Mouse (Mus musculus): ENCODE data around the gene Lin7b.

Gene Lin7b

DNA sequence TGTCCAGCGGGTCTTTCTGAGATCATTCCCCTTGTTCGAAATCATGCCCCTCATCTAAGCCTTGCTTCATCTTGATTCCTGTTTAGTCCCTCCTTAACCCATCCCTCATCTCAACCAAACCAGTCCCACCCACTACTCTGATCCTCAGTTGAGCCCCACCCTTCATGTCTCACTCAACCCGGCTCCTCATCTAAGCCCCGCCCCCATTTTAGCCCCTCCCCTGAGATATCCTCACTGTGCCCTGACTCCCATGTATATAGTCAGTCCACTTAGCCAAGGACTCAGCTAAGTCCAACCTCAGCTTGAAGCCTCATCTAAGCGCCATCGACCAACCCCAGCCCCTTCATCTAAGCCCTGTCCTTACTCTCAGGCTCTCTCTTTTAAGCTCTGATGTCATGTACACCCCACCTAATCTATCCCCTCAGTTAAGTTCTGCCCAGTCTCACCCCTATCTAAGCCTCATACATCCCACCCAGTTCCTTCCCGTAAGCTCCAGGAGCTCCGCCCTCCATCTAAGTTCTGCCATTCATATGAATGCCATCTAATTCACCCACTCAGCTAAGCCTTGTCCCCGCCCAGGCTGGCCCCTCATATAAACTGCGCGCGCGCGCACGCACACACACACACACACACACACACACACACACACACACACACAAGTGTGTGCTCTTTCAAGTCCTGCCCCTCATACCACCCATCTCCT is 14.9 kb downstream of the Lin7b start:
- no peak for DNase-seq (ENCODE audit: extremely low read depth, low read depth, low spot score)

DNA sequence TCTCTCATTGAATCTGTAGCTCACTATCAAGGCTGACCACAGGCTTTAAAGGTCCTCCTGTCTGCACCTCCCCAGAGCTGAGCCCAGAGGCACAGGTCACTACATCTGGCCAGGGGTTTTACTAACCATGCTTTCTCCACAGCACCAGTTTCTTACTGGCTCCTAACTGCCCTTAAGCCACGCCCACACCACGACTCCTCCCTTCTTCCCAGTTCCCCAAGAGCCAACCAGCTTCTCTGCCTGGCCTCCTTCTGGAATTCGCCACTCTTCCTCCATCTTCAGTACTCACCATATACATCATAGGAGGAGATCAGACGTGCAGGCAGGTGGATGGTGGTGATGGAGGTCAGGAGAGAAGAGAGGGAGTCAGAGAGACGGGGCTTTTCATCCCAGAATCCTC is 17.3 kb downstream of the Lin7b start:
- no peak for DNase-seq (ENCODE audit: extremely low read depth, low read depth, low spot score)

DNA sequence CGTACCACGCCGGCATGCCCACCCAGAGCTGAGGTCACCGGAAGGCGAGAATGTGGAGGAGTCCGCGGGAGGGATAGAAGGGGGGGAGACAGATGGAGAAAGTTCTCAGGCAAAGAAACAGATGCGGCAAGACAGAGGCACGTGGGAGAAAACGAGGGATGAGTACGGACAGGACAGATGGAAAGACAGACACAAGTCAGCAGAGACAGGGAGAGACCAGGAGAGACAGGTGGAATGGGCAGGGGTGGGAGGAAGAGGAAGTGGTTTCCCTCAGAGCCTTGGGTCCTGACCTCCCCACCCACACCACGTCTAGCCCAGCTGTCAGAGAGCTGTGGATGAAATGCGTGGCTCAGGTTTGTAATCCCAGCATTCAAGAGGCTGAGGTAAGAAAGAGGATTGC is 23.5 kb downstream of the Lin7b start:
- no peak for DNase-seq (ENCODE audit: extremely low read depth, low read depth, low spot score)

DNA sequence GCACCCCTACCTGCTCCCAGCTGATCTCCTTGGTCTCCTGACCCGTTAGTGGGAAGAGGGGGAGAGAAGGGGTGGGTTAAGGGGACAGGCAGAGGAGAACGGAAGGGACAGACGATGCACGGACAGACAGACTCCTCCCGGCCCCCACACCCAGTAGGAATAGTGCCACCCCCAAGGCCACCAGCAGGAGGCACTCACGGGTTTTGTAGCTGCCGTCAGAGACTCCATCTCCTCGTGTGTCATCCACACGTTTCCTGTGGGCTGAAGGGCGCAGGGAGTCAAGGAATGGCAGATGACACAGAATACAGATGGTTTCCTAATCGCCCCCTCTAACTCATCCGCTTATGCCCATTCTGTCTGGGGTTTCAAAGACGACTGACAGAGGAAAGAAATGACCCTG is 26.8 kb downstream of the Lin7b start:
- no peak for DNase-seq (ENCODE audit: extremely low read depth, low read depth, low spot score)

DNA sequence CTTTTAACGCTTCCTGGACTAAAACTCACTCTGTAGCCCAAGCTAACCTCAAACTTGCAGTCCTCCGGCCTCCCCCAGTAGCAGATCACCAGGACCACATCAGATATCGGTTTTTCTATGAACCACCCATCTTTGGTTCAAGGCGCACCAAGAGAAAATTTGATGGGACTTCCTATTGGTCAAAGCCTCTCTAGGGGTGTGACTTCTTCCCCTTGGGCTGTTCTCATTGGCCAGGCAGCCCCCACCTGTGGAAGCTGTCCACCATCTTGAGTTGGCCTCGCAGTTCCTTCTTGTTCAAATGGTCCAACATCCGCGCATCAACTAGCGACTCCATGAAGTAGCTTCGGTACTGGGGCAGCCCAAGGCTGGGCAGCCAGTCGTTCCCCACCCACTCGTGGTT is 28.3 kb downstream of the Lin7b start:
- no peak for DNase-seq (ENCODE audit: extremely low read depth, low read depth, low spot score)

DNA sequence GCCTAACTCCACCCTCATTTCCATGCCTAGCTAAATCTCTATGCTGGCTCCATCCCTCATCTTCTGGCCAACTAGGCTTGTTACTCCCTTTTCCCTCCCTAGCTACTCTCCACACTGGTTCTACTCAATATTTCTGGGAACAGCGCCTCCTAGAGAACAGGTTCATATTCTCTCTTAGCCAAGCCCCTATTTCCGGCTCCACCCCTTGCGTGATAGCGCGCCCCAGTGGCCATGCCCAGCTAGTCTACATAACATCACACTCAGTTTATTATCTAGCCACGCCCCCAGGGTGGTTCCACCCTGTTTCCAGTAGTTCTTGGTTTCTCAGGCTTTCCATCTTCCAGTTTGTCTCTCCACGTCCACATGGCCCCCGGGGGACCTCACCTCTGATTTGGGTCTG is 29.1 kb downstream of the Lin7b start:
- DNase-seq (ENCODE audit: extremely low read depth, low read depth, low spot score) = no peak

DNA sequence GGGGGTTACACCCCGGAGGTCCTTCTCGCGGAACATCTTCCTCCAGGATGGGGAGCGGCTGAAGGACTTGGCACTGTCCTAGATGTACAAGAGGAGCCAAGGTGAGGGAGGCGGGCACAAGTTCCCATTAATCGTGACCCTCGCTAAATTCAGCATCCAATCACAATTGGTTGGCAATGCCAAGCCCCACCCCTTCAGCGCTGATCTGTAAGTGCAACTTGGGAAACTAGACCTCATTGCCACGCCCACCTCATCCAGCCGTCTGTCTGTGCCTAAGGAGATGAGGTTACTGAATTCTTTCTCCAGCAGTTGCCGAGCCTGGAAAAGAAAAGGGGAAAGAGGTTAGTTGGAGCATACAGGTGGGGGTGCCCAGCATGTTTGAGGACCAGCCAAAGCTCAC is 29.7 kb downstream of the Lin7b start:
- DNase-seq (ENCODE audit: extremely low read depth, low read depth, low spot score) = no peak

DNA sequence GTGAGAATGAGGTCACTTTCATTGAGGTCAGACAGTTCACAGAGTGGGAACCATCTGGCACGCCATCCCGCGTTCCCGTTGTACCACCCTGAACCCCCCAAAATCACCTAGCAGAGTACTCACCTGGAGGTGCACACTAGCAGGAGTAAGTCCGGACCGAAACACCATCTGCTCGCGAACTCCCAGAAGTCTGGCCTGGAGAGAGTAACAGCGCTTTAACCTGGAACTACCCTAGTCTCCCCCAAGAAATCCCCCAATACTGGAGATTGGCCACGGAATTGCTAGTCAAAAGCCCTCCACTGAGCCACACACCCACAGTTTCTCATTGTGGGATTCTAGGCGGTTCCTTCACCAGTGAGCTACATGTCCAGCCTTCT is 30.3 kb downstream of the Lin7b start:
- DNase-seq (ENCODE audit: extremely low read depth, low read depth, low spot score) = no peak

DNA sequence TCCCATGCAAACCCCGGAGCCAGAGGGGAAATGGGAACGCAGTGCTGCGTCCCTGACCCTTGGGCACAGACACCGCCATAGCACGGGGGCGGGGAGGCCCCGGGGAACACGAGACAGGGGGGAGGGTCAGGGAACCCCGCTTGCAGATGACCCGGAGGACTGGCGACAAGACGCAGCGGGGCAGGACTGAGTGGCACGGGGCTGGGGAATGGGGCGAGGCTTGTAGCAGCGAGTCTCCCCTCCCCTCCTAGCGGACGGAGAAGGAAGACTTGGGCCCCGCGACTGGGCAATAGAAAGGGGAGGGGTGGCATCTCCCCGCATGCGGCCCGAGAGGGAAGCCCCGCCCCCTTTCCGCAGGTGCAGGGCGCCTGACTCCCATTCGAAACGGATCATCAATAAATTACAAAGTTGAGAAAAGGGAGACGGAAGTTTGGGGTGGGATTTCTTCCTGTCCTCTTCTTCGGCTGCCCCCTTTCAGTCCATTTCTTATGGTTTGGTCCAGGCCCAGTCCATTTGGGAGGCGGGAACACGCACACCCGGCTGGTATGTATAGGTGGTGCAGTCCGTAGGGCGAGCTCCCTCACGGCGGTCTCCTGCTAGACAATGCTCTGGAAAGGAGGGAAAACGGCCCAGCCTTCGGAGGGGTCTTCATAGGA is 30.8 kb downstream of the Lin7b start:
- no peak for DNase-seq (ENCODE audit: extremely low read depth, low read depth, low spot score)

DNA sequence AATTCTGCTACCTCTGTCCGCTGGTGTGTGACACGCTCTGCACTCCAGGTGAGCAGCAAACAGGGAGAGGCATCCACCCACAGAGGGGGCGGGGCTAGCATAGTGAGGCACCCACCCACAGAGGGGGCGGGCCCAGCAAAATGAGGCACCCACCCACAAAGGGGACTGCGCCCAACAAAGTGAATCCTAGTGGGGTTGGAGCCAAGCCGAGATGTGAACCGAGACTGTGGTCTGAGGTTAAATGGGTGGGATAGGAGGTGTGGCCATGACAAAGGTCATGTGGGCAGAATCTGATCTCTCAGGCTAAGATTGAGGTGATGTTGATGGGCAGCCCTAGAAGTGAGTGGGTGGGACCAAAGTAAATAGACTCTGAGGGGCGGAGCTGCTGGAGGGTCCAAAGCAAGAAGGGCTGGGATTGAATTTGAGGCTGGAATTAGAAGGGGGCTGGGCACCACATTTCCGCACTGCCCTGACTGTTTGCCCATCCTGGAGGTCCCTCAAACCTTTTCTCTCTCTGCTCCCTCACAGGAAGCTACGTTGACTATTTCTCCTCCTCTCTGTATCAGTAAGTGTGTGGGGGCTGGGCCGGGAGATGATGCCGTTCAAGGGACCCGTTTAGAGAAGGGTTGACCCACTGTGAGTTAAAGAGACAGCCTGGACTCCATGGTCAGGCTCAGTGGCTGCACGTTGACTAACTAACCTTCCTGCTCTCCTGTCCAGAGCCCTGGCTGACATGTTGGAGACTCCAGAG is 32.0 kb downstream of the Lin7b start:
- DNase-seq (ENCODE audit: extremely low read depth, low read depth, low spot score) = no peak

DNA sequence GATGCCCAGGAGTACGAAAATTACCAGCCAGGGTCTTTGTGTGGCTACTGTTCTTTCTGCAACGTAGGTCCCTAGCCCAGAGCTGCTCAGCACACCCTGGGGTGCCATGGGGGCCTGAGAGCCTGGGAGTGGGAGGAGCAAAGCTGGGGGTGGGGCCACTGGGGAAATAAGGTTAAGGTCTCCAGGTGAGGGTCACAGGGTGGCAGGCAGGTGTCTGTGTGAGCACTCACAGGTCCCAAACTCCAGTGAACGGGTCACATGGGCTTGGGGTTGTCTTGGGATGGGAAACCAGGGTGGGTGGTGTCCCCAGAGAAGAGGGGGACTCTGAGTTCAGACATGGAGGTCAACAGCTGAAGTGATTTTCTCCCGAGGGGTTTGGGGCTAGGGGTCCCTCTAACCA is 32.9 kb downstream of the Lin7b start:
- DNase-seq (ENCODE audit: extremely low read depth, low read depth, low spot score) = no peak

DNA sequence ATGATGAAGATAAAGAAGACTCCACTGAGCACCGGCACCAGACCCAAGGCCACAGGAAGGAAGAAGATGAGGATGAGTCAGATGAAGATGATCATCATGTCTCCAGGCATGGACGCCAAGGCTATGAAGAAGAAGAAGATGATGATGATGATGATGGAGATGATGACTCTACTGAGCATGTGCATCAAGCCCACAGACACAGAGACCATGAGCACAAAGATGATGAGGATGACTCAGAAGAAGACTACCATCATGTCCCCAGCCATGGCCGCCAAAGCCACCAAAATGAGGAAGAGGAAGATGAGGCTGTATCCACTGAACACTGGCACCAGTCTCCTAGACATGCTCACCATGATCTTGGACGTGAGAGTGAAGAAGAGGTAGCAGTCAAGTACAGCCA is 34.1 kb downstream of the Lin7b start:
- no peak for DNase-seq (ENCODE audit: extremely low read depth, low read depth, low spot score)

DNA sequence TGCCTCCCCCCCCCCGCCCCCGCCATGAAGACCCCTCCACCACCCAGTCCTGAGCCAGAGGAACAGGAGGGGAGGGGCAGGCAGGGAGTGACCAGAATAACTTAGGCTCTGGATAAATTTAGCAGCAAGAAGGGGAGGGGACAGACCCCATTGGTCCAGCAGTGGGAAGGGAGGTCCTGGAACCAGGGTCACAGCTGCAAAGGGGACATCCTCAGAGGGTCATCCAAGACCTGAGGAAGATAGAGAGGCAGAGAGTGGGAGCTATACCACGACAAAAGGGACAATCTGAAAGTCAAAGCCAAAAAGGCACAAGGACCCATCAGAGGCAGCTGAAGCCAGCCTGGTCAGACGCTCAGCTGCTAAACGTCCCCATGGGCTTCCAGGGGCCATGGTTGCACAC is 35.3 kb downstream of the Lin7b start, which contains the start of gene Hrc:
TSS of gene Hrc (plus strand) at position 235 of the 400 bp plus-strand sequence.
- DNase-seq (ENCODE audit: extremely low read depth, low read depth, low spot score) = no peak

DNA sequence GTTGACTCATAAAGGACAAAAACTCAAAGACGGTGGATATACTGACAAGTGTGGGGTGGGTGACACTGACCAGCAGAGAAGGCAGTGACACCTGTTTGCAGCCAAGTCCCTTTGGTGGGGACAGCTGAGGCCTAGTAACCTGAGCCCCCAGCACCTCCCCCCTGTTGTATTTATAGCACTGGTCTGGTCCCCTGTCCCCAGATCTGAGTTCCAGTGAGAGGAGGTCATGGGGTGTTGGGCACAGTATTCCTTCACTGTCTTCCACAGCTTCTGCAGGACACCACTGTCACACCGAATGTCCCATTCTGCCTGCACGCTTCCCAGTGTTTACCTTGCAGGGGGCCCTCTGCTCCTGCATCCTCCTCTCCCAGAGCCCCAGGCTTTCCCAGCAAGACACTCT is 35.8 kb downstream of the Lin7b start:
- DNase-seq (ENCODE audit: extremely low read depth, low read depth, low spot score) = no peak

DNA sequence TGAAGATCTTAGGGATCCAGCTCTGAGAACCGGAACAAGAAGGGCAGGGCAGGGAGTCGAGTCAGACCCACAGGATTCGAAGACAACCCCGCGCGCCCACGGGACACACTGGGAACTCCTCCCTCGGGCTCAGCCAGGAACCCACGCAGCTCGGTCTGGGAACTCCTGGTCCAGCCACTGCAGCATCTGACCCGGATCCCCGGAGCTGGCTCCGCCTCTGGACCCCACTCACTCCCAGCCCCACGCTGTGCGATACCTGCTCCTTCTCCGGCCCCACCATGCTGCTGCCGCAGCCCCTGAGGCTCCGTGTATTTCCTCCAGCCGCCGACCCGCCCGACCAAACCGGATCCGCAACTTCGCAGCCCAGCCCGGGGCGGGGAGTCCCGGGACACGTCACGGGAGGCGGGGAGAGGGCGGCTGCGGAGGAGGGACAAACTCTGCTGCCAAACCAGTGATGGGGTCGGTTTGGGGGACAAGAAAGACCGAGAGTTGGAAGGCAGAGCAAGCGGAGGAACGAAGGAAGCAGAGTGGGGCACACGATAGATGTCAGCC is 36.9 kb downstream of the Lin7b start, which contains the start of gene Trpm4:
TSS of gene Trpm4 (minus strand) at position 350 of the 552 bp plus-strand sequence.
- DNase-seq (ENCODE audit: extremely low read depth, low read depth, low spot score) = no peak

DNA sequence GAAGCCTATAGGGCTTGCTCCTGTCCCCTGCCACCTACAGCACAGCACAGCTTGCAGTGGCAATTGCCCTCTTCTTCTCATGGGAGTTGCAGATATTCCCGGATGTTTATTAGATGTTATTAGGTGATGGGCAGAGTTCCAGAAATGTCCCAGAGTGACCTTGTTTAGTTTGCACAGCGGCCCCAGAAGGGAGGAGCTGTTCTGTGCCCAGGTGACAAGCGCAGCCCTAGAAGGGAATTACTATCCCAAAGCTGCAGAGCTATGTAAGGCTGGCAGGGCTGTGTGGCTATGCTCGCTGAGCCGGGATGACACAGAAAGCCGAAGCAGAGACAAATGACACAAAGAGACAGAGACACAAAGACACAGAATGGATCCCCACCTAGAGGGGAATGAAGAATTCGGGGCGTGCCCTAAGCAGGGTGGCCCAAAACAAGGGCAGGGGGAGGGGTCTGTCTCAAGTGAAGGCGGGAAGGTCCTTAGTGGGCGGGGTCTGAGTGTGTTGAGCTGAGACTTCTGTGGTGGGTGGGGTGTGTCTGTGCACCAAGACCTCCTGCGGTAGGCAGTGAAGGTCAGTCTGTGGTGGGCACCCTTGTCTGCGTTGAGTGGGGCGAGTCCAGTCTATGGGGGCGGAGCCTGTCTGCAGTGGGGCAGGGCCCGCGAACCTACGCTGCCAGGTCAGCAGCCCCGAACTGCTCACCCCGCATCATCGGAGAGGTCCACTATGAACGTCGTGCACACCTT is 37.5 kb downstream of the Lin7b start:
- no peak for DNase-seq (ENCODE audit: extremely low read depth, low read depth, low spot score)

DNA sequence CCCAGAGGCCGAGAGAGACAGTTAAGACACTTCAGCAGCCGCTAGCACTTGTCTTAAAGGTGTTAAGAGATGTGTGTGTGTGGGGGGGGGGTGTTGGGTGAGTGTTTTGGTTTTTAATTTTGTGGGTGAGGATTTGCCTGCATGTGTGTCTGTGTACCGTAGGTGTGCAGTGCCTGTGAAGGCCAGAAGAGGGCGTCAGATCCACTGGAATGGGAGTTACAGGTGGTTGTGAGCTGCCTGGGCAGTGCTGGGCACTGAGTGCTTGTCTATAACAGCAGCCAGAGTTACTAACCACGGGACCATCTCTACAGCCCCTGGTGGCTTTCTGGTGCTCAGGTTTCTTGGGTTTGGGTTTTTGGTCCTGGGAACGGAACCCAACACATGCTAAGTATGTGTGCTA is 38.9 kb downstream of the Lin7b start:
- DNase-seq (ENCODE audit: extremely low read depth, low read depth, low spot score) = no peak

DNA sequence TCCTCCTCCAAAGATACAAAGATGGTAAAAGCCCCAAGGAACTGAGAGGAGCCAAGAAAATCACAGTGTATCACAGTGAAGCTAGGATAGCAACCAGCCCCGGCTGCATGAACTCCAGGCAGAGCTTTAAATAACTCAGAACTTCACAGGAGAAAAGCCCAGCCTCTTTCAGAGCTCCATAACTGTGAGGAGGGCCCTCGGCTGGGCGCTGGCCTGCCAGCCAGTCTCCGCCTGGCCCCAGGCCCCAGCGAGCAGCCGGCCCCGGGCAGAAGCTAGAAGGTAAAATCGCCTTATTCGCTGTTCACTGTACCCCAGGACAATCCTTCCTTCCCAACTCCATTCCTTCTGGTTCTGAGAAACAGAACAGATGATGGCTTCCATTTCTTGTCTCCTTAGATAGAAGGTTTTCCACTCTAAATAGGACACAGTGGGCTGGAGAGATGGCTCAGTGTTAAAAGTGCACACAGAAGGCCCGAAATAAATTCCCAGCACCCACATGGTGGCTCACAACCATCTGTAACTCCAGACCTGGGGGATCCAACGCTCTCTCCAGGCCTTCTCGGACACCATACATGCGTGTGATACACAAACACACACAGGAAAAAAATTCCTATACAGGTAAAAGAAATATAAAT is 41.4 kb downstream of the Lin7b start:
- DNase-seq (ENCODE audit: extremely low read depth, low read depth, low spot score) = no peak

DNA sequence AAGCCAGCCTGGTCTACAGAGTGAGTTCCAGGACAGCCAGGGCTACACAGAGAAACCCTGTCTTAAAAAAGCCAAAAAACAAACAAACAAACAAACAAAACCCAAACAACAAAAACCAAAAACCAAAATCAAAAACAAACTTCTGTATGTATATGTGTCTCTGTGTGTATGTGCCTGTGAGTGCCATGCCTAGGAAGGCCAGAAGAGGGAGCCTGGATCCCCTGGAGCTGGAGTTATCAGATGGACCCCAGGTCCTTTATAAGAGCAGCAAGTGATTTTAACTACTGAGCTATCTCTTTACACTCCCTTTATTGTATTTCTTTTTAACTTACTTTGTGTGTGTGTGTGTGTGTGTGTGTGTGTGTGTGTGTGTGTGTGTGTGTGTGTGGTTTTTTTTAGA is 44.6 kb downstream of the Lin7b start:
- no peak for DNase-seq (ENCODE audit: extremely low read depth, low read depth, low spot score)

DNA sequence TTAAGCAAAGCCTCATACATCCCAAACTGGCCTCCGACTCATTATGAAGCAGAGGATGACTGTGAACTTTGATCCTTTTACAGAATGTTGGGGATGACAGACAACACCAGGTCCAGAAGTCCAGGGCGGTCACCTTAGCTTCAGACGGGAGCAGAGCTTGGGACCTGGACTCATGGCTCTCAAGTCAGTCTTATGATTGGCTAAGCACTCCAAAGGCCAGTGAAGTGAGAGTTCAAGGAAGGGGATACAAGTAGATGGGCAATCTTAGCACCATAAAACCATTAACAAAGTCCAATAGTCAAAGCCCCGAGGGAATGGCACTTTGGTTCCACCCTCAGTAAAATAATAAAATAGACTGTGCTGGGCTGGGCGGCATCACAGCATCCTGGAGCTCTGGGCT is 47.3 kb downstream of the Lin7b start:
- no peak for DNase-seq (ENCODE audit: extremely low read depth, low read depth, low spot score)

DNA sequence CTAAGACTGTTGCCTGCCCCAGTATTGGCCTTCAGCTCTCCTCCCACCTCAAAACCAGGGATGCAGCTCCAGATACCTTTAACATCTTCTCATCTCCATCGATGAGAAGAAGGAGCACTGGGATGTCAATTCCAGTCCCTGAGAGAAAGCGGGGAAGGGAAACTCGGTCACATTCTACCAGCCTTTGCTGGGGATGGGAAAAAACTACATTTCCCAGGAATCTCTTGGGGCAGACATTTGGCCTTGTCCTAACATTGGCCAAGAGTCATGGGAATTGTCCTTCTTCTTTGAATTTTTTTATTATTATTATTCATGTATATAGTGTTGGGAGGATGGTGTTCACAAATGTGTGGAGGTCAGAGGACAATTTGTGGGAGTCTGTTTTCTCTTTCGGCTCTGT is 48.1 kb downstream of the Lin7b start:
- DNase-seq (ENCODE audit: extremely low read depth, low read depth, low spot score) = no peak

All from fat pad, adult 2 months (tissue).